Mouse (Mus musculus) ES-E14 (cell line): ENCODE measurements around the gene Slc10a7.

ENCODE experiments used
- CHD2 ChIP-seq: IDR thresholded peaks from 2 replicates; pipeline ENCODE4 v1.6.1; 2014; ENCODE audit warnings: mild to moderate bottlenecking, low read depth, low read length, inconsistent platforms
- HCFC1 ChIP-seq: IDR thresholded peaks from 2 replicates; pipeline ENCODE4 v1.6.1; 2012; ENCODE audit warnings: low read length, inconsistent platforms, borderline replicate concordance; ENCODE audit not compliant: insufficient read depth
- MAFK ChIP-seq: IDR thresholded peaks from 2 replicates; pipeline ENCODE4 v1.6.1; 2014; ENCODE audit warnings: mild to moderate bottlenecking, low read depth, low read length, inconsistent platforms; ENCODE audit not compliant: insufficient read depth
- ZC3H11A ChIP-seq: IDR thresholded peaks from 2 replicates; pipeline ENCODE4 v1.6.1; 2012; ENCODE audit warnings: low read depth, mild to moderate bottlenecking, inconsistent platforms, low read length, borderline replicate concordance

GRCm38 (mm10) chr8:78670241-78670640 lies 161.1 kb downstream of the Slc10a7 start:
- TF ChIP-seq HCFC1 (no peak), CHD2 (no peak), MAFK (no peak), ZC3H11A (no peak)
